Mouse (Mus musculus) activated CD4-positive, CD25-positive, alpha-beta regulatory T cell, adult 4 months (primary cell): ENCODE measurements around the gene Glra4. TPM values are rescaled to one million over a fixed set of nuclear protein-coding genes. Genes with fewer than 3 reads are reported as not detected.
A peak's percentile ranks its signal among the peaks of the same experiment; 100 is the strongest.
"Not testable (repeated sequence)": the region's sequence is repeated elsewhere in the genome, so short reads cannot be mapped to it uniquely, and the experiment has no call there.

Experiments
- ATAC-seq: one replicate; pipeline ENCODE4 v1.8.0; 2017
- polyA plus RNA-seq, 2 experiments: library from polyadenylated mRNA; unstranded; fragments of 100-300 nt; shearing (Covaris generic); gene quantifications; one replicate each; pipeline ENCODE4 v1.2.1; 2017

The Glra4 gene
- polyA plus RNA-seq, 2 experiments from 2014 or later: not detected

- not testable (repeated sequence) for ATAC-seq
These were observed 65.0 kb downstream of the Glra4 start for GRCm38 (mm10) chrX:136714742-136715474.

- ATAC-seq: no peak
These were observed 71.2 kb downstream of the Glra4 start for GRCm38 (mm10) chrX:136708782-136709181.

GRCm38 (mm10) chrX:136708168-136708681 is 71.7 kb downstream of the Glra4 start:
- ATAC-seq: peak; percentile 46

Other genes with a start within 250 kb of the Glra4 start
- gene Kir3dl2, start 236.1 kb downstream of the Glra4 start, polyA plus RNA-seq: not detected
- gene Tceal3, start 189.3 kb downstream of the Glra4 start, polyA plus RNA-seq: under 1 TPM; 0.52 to 0.83 TPM
- gene Tceal1, start 72.2 kb downstream of the Glra4 start, polyA plus RNA-seq: not detected
- gene Morf4l2, start 36.5 kb downstream of the Glra4 start, polyA plus RNA-seq: 10 to 100 TPM; 77.6 to 86.6 TPM
- 1 to 10 TPM; 1.3 to 1.6 TPM for gene Plp1, start 42.5 kb upstream of the Glra4 start, polyA plus RNA-seq
- gene Rab9b, start 88.6 kb upstream of the Glra4 start, polyA plus RNA-seq: under 1 TPM in 1 of 2 experiments, not detected in 1; 0.08 TPM
- gene H2bfm, start 147.2 kb upstream of the Glra4 start, polyA plus RNA-seq: not detected
- 10 to 100 TPM; 12.1 to 77.0 TPM for gene Tmsb15b2, start 195.4 kb upstream of the Glra4 start, polyA plus RNA-seq
- 10 to 100 TPM in 1 of 2 experiments, 1 to 10 TPM in 1; 2.2 to 13.1 TPM for gene Tmsb15l, start 196.7 kb upstream of the Glra4 start, polyA plus RNA-seq
- gene Tmsb15b1, start 196.7 kb upstream of the Glra4 start, polyA plus RNA-seq: 10 to 100 TPM; 26.6 to 39.7 TPM
- gene Zcchc18, start 213.0 kb upstream of the Glra4 start, polyA plus RNA-seq: 10 to 100 TPM; 37.8 to 42.4 TPM